Mouse (Mus musculus): Measurements from ENCODE around the gene Cck. TPM values are rescaled to one million over a fixed set of nuclear protein-coding genes. Genes with fewer than 3 reads are reported as not detected.
"Not testable (repeated sequence)": the region's sequence is repeated elsewhere in the genome, so short reads cannot be mapped to it uniquely, and the experiment has no call there.

Gene Cck
- polyA plus RNA-seq, 1 experiment: not detected

DNA sequence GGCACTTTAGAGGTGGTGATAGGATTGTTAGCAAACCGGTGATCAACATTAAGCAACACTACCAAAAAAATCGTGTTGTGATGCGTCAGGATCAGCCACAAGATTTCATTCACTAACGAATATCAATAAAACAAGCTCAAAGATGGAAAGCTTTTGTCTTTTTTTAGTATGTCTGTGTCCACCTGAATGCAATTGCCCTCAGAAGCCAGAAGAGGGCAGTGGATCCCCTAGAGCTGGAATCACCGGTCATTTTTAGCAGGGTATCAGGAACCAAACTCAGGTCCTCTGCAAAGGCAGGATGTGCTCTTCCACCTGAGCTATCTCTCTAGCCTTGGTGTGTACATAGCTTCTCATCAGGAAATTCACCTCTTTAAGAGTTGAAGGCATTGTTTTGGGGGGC lies 20.7 kb downstream of the Cck start:
- 88% methylated on average over 5 of the region's 5 CpGs for WGBS

DNA sequence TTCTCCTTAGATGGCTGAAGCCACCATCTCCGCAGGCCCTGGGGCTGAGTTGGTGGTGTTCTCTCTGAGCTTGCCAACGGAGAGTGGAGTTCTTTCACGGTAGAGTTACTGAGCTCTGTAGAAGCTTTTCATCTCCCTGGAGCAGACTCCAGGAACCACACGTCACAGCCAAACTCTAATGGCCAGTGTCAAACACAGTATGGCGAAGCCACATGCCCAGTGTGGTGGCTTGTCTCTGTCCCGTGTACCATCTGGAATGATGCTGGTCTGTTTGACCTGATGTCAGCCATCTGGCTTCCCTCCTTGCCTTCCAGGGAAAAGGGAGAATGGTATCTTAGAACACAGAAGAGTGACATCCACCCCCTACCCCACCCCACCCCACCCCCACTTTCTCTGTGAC lies 25.8 kb downstream of the Cck start:
- WGBS: 62% methylated on average over 6 of the region's 6 CpGs
- no peak for TF ChIP-seq CTCF (IDR thresholded peaks at IDR 0.05; ENCODE audit: insufficient read depth, low read depth, low read length)
- TF ChIP-seq POLR2A (IDR thresholded peaks at IDR 0.05; ENCODE audit: insufficient read depth, low read depth, low read length): no peak
- no peak overlapping the region for H3K4me3 ChIP-seq (ENCODE audit: insufficient read depth, low read depth, low read length)

More for the DNA sequence above, 20.7 kb downstream of the Cck start:
- Histone ChIP-seq H3K4me3 (ENCODE audit: insufficient read depth, low read depth, low read length) (no peak overlapping the region), H3K27ac (ENCODE audit: insufficient read depth, low read depth, low read length) (no peak overlapping the region), H3K4me1 (ENCODE audit: control insufficient read depth, insufficient read depth, low read length) (peaks cover 7% of the 10 kb centered on the region)
- no peak for TF ChIP-seq CTCF (IDR thresholded peaks at IDR 0.05; ENCODE audit: insufficient read depth, low read depth, low read length)

DNA sequence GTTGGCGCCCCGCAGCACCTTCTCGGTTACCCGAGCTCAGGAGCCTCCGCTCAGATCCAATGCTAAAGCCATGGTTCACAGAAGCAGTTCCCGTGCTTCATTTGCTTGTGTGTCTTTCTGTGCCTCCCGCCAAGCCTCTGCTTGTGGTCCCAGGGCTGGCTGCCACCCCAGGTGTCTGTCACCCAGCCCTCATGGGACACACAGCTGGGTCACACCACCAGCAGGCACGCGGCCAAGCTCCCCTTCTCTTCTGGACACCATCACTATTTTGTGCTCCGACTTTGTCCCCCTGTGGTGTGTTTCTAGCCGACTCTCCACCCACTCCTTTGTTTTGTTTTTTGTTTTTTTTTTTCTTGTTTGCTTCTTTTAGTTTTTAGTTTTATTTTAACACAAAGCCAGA lies 28.0 kb downstream of the Cck start:
- no peak for TF ChIP-seq POLR2A (IDR thresholded peaks at IDR 0.05; ENCODE audit: insufficient read depth, low read depth, low read length)
- no peak for TF ChIP-seq CTCF (IDR thresholded peaks at IDR 0.05; ENCODE audit: insufficient read depth, low read depth, low read length)
- WGBS: 37% methylated on average over 11 of the region's 11 CpGs

More for the DNA sequence above, 25.8 kb downstream of the Cck start:
- Histone ChIP-seq H3K27ac (ENCODE audit: insufficient read depth, low read depth, low read length) (no peak overlapping the region), H3K4me1 (ENCODE audit: control insufficient read depth, insufficient read depth, low read length) (peaks cover 14% of the 10 kb centered on the region)

DNA sequence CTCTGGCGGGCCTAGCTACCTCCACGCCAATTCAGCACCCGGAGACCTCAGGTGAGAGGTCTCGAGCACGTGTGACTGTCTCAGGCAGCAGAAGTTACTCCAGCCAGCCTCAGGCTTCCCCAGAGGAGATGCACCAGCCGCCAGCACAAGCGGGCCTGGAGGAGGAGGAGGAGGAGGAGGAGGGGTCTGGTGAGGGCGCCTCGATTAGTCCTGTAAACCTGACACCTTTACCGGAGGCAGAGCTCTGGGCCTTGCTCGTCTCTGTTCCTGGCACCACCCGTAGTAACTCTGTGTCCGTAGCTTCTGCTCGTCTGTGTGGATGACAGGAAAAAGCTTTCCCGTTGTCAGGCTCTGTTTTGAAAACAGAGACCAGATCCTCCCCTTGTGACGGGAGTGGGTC lies 35.0 kb downstream of the Cck start:
- H3K27ac ChIP-seq (ENCODE audit: insufficient read depth, low read depth, low read length): no peak overlapping the region
- TF ChIP-seq CTCF (IDR thresholded peaks at IDR 0.05; ENCODE audit: insufficient read depth, low read depth, low read length) (no peak), POLR2A (IDR thresholded peaks at IDR 0.05; ENCODE audit: insufficient read depth, low read depth, low read length) (no peak)
- peaks cover 2% of the 10 kb centered on the region; the same call in 1 of the 2 replicates for H3K4me1 ChIP-seq (ENCODE audit: control insufficient read depth, insufficient read depth, low read length)
- no peak overlapping the region for H3K4me3 ChIP-seq (ENCODE audit: insufficient read depth, low read depth, low read length)
- 79% methylated on average over 16 of the region's 16 CpGs for WGBS

More for the DNA sequence above, 28.0 kb downstream of the Cck start:
- H3K4me3 ChIP-seq (ENCODE audit: insufficient read depth, low read depth, low read length): no peak overlapping the region
- no peak overlapping the region for H3K27ac ChIP-seq (ENCODE audit: insufficient read depth, low read depth, low read length)
- peaks cover 14% of the 10 kb centered on the region for H3K4me1 ChIP-seq (ENCODE audit: control insufficient read depth, insufficient read depth, low read length)

DNA sequence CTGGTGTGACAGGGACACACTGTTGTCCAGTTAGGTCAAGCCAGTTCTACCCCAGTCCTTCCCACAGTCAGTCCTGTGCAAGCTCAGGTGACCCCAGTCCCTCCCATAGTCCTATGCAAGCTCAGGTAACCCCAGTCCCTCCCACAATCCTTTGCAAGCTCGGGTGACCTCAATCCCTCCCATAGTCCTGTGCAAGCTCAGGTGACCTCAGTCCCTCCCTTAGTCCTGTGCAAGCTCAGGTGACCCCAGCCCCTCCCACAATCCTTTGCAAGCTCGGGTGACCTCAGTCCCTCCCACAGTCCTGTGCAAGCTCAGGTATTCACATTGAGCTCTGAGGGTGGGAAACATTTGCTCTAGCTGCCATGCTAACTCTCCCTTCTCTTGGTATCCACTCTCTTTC lies 35.5 kb downstream of the Cck start:
- 78% methylated on average over 2 of the region's 2 CpGs for WGBS
- H3K4me3 ChIP-seq (ENCODE audit: insufficient read depth, low read depth, low read length): no peak overlapping the region
- no peak overlapping the region for H3K27ac ChIP-seq (ENCODE audit: insufficient read depth, low read depth, low read length)
- no peak for TF ChIP-seq CTCF (IDR thresholded peaks at IDR 0.05; ENCODE audit: insufficient read depth, low read depth, low read length)
- TF ChIP-seq POLR2A (IDR thresholded peaks at IDR 0.05; ENCODE audit: insufficient read depth, low read depth, low read length): no peak
- H3K4me1 ChIP-seq (ENCODE audit: control insufficient read depth, insufficient read depth, low read length): peaks cover 2% of the 10 kb centered on the region; the same call in 1 of the 2 replicates

DNA sequence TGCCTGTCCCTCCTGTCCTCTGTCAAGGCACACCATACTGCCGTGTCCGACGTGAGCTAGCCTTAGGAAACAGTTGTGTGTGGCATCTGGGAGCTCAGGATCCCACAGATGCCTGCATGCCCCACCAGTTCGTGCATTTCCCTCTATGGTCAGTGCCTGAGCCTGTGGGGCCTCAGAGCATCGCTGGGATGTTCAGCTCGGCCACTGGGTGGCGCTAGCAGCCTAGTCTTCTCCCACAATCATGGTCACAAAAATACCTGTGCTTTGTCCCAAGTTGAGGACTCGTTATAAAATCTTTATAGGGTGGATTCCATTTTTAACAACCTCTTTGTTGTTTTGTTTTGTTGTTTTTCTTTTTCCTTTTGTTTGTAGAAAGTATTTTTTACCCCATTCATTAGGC lies 37.0 kb downstream of the Cck start:
- Histone ChIP-seq H3K4me1 (ENCODE audit: control insufficient read depth, insufficient read depth, low read length) (peaks cover 12% of the 10 kb centered on the region), H3K27ac (ENCODE audit: insufficient read depth, low read depth, low read length) (no peak overlapping the region), H3K4me3 (ENCODE audit: insufficient read depth, low read depth, low read length) (no peak overlapping the region)
- TF ChIP-seq POLR2A (IDR thresholded peaks at IDR 0.05; ENCODE audit: insufficient read depth, low read depth, low read length) (no peak), CTCF (IDR thresholded peaks at IDR 0.05; ENCODE audit: insufficient read depth, low read depth, low read length) (peak; percentile 84)
- WGBS: 32% methylated on average over 8 of the region's 8 CpGs

DNA sequence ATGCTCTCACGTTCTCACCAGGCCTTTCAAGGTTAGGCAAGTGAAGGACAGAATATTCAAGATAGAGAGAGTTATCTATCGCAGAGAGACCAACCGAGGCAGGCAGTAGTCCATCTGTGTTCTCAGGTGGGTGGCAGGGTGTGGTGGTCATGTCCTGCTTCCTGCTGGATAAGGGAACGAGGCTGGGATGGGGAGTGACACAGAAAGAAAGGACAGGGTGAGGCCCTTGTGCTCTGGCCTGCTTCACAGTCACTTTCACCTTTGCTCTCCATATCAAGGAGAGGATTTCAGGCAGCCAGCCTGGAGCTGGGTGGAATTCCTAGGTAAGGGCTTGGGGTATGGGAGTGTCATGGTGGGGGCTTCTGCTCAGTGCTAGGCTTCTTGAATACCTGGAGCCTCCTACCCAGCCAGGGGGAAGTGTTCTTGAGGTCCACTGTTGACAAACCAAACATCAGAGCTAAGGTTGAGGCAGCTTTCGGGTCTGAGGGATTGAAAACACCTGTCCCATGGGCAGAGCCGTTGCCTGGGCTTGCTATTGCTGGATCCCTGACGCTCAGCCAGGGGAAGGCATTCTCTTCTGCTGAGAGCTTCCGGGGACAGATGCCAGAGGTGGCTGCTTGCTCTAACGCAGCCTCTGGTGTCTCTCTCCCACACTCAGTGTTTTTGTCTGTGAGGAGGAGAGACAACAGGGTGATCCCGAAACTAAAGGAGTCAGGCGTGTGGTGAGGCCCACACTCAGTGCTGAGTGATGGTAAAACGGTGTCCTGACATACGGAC lies 38.6 kb downstream of the Cck start:
- TF ChIP-seq POLR2A (IDR thresholded peaks at IDR 0.05; ENCODE audit: insufficient read depth, low read depth, low read length) (no peak), CTCF (IDR thresholded peaks at IDR 0.05; ENCODE audit: insufficient read depth, low read depth, low read length) (no peak)
- 79% methylated on average over 13 of the region's 13 CpGs for WGBS
- no peak overlapping the region for H3K4me3 ChIP-seq (ENCODE audit: insufficient read depth, low read depth, low read length)
- no peak overlapping the region for H3K27ac ChIP-seq (ENCODE audit: insufficient read depth, low read depth, low read length)
- H3K4me1 ChIP-seq (ENCODE audit: control insufficient read depth, insufficient read depth, low read length): peaks cover 22% of the 10 kb centered on the region

DNA sequence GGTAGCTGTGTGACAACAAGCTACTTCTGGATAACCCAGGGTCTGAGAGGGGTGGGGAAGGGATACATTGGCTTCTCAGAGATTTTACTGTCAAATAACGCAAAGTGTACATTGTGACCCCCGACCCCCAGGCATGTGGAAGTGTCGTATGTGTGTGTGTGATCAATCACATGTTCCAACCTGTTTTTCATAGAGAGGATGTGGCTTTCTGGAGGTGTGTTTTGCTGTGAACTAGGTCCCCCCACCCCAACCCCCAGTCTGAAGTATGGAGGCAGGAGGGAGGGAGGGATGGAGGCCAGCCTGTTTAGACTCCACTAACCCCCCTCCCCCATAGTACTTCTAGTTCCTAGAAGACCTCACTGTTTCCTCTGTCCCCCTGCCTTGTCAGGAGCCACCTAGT lies 40.6 kb downstream of the Cck start:
- no peak for TF ChIP-seq POLR2A (IDR thresholded peaks at IDR 0.05; ENCODE audit: insufficient read depth, low read depth, low read length)
- TF ChIP-seq CTCF (IDR thresholded peaks at IDR 0.05; ENCODE audit: insufficient read depth, low read depth, low read length): no peak
- peaks cover 36% of the 10 kb centered on the region for H3K4me1 ChIP-seq (ENCODE audit: control insufficient read depth, insufficient read depth, low read length)
- H3K27ac ChIP-seq (ENCODE audit: insufficient read depth, low read depth, low read length): no peak overlapping the region
- 94% methylated on average over 3 of the region's 3 CpGs for WGBS
- H3K4me3 ChIP-seq (ENCODE audit: insufficient read depth, low read depth, low read length): no peak overlapping the region

DNA sequence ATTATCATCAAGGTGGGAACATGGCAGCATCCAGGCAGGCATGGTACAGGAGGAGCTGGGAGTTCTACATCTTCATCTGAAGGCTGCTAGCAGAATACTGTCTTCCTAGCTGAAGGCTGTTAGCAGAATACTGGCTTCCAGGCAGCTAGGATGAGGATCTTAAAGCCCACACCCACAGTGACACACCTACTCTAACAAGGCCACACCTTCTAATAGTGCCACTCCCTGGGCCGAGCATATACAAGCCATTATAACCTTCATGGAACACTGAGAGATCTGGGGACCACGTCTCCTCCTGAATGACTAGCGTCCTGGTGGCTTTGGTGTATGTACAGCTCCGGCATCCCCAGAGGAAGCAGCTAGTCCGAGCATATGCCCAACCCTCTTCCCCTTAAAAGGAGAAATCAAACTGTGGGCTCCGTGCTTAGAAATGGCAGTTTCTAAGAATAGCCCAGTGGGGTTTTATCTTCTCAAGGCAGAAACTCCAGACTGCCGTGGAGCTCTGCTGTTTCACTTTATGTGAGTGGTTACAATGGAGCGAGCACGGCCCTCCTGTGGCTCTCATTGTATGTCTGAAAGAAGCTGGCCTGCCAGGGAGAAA lies 43.1 kb downstream of the Cck start:
- H3K27ac ChIP-seq (ENCODE audit: insufficient read depth, low read depth, low read length): peak overlapping the region; percentile 86
- WGBS: 16% methylated on average over 9 of the region's 9 CpGs
- H3K4me3 ChIP-seq (ENCODE audit: insufficient read depth, low read depth, low read length): not testable (repeated sequence)
- peaks cover 34% of the 10 kb centered on the region for H3K4me1 ChIP-seq (ENCODE audit: control insufficient read depth, insufficient read depth, low read length)
